Mouse (Mus musculus): ENCODE measurements around the gene Setmar. TPM values are rescaled to one million over a fixed set of nuclear protein-coding genes. Genes with fewer than 3 reads are reported as not detected.

Setmar gene
- polyA plus RNA-seq, 2 experiments, result 6.1 to 6.8 TPM

DNA sequence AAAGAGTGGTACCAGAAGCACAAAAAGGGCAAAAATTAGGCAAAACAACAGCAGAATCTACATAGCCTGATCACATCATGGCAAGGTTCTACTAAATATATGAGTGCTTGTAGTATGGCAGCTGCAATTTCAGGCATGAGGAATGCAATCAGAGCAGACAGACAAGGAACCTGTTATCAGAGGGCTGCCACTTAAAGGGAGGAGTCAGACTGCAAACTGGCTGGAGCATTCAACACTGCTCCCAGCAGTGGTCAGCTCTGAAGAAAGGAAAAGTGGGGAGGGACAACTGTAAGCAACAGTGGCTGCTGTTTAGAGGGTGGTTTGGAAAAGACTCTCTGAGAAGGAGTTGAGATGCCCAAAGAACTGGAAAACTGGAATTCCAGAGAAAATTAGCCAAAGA lies 46.8 kb downstream of the Setmar start:
- H3K9ac ChIP-seq (ENCODE audit: low read depth, low read length, severe bottlenecking), result no peak overlapping the region
- no peak for DNase-seq (ENCODE audit: low spot score)
- H3K36me3 ChIP-seq (ENCODE audit: control insufficient read depth, insufficient read depth, low read length), result 0 out of 2 replicates have a peak, but pooled peaks cover 3% of the 10 kb centered on the region
- no peak overlapping the region for H3K4me3 ChIP-seq (replicated peaks; ENCODE audit: low read length)
- no peaks in the 10 kb centered on the region for H3K27me3 ChIP-seq (ENCODE audit: control insufficient read depth, insufficient read depth, low read length)
- H3K4me2 ChIP-seq (replicated peaks; ENCODE audit: low read depth, low read length, severe bottlenecking), result no peak overlapping the region
- no peaks in the 10 kb centered on the region for H3K9me3 ChIP-seq (ENCODE audit: control insufficient read depth, low read length)
- no peaks in the 10 kb centered on the region for H3K4me1 ChIP-seq (ENCODE audit: control insufficient read depth, insufficient read depth, low read length)
- no peak overlapping the region for H3K27ac ChIP-seq (replicated peaks; ENCODE audit: low read depth, low read length)
- no peak for TF ChIP-seq POLR2A (IDR thresholded peaks at IDR 0.05; ENCODE audit: borderline replicate concordance, extremely low read depth, insufficient read depth, insufficient read length)
- ATAC-seq (ENCODE audit: low FRiP score, low read depth), result no peak

DNA sequence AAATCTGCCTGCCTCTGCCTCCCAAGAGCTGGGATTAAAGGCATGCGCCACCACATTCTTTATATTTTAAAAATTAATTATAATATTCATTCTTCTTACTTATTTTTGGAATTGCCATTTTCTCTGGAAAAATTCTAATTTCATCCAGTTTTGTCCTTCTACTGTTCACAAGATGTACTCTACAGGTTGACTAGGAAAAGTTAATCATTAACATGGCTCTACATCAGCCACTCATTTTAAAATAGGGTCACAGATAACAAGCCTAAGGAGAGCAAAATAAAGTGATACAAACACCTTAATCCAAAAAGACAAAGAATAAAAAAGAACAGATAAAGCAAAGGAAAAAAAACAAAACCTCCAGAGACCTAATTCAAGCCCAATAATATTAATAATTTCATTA lies 50.1 kb downstream of the Setmar start:
- Histone ChIP-seq H3K4me2 (replicated peaks; ENCODE audit: low read depth, low read length, severe bottlenecking) (no peak overlapping the region), H3K27me3 (ENCODE audit: control insufficient read depth, insufficient read depth, low read length) (no peaks in the 10 kb centered on the region), H3K9me3 (ENCODE audit: control insufficient read depth, low read length) (no peaks in the 10 kb centered on the region), H3K9ac (ENCODE audit: low read depth, low read length, severe bottlenecking) (no peak overlapping the region), H3K4me1 (ENCODE audit: control insufficient read depth, insufficient read depth, low read length) (no peaks in the 10 kb centered on the region), H3K36me3 (ENCODE audit: control insufficient read depth, insufficient read depth, low read length) (no peaks in the 10 kb centered on the region), H3K4me3 (replicated peaks; ENCODE audit: low read length) (no peak overlapping the region), H3K27ac (replicated peaks; ENCODE audit: low read depth, low read length) (no peak overlapping the region)
- DNase-seq (ENCODE audit: low spot score) (no peak), ATAC-seq (ENCODE audit: low FRiP score, low read depth) (no peak)
- 91% methylated on average over 1 of the region's 1 CpGs for WGBS
- TF ChIP-seq POLR2A (IDR thresholded peaks at IDR 0.05; ENCODE audit: borderline replicate concordance, extremely low read depth, insufficient read depth, insufficient read length), result no peak

DNA sequence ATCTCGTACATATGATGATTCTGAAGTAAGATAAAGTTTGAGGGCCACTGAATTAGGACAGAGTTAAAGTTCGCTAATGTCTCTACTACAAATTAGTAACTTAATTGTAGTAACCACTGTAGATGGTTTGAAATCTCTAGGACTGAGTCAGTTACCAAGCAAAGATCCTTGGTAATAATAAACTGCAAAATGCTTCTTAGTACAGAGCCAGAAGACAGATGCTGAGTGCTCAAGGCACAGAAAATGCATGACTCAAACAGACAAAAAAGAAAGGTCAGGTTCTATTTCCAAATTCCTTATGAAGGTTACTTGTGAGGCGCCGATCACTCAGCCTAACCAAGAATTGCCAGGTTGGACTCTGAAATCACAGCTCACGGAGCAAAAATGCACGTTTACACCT lies 53.0 kb downstream of the Setmar start:
- H3K36me3 ChIP-seq (ENCODE audit: control insufficient read depth, insufficient read depth, low read length), result no peaks in the 10 kb centered on the region
- WGBS, result 92% methylated on average over 6 of the region's 6 CpGs
- no peaks in the 10 kb centered on the region for H3K27me3 ChIP-seq (ENCODE audit: control insufficient read depth, insufficient read depth, low read length)
- no peak overlapping the region for H3K4me3 ChIP-seq (replicated peaks; ENCODE audit: low read length)
- H3K27ac ChIP-seq (replicated peaks; ENCODE audit: low read depth, low read length), result no peak overlapping the region
- no peak for TF ChIP-seq POLR2A (IDR thresholded peaks at IDR 0.05; ENCODE audit: borderline replicate concordance, extremely low read depth, insufficient read depth, insufficient read length)
- DNase-seq (ENCODE audit: low spot score) (no peak), ATAC-seq (ENCODE audit: low FRiP score, low read depth) (no peak)
- no peak overlapping the region for H3K9ac ChIP-seq (ENCODE audit: low read depth, low read length, severe bottlenecking)
- H3K4me1 ChIP-seq (ENCODE audit: control insufficient read depth, insufficient read depth, low read length), result no peaks in the 10 kb centered on the region
- H3K9me3 ChIP-seq (ENCODE audit: control insufficient read depth, low read length), result no peaks in the 10 kb centered on the region
- H3K4me2 ChIP-seq (replicated peaks; ENCODE audit: low read depth, low read length, severe bottlenecking), result no peak overlapping the region

DNA sequence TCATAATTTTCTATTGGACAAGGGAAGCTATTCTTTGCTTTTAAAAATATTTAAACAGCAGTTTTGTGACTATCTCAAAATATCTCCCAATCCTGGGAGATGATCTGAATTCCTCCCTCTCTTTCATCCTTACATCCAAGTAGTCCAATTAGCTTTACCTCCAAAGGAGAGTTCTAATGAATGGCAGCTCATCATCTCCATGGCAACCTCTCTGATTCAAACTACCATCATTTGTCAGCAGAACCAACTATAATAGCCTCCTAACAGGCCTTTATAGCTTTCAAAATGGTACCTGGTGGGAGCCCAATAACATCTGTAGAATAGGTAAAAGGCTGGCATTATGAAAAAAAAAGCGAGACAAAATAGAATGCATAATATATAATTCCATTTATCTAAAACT lies 60.6 kb downstream of the Setmar start:
- TF ChIP-seq POLR2A (IDR thresholded peaks at IDR 0.05; ENCODE audit: borderline replicate concordance, extremely low read depth, insufficient read depth, insufficient read length), result no peak
- no peak overlapping the region for H3K27ac ChIP-seq (replicated peaks; ENCODE audit: low read depth, low read length)
- no peak overlapping the region for H3K4me3 ChIP-seq (replicated peaks; ENCODE audit: low read length)
- no peak overlapping the region for H3K9ac ChIP-seq (ENCODE audit: low read depth, low read length, severe bottlenecking)
- H3K36me3 ChIP-seq (ENCODE audit: control insufficient read depth, insufficient read depth, low read length), result no peaks in the 10 kb centered on the region
- DNase-seq (ENCODE audit: low spot score), result no peak
- no peak overlapping the region for H3K4me2 ChIP-seq (replicated peaks; ENCODE audit: low read depth, low read length, severe bottlenecking)
- no peaks in the 10 kb centered on the region for H3K9me3 ChIP-seq (ENCODE audit: control insufficient read depth, low read length)
- 88% methylated on average over 1 of the region's 1 CpGs for WGBS
- no peaks in the 10 kb centered on the region for H3K4me1 ChIP-seq (ENCODE audit: control insufficient read depth, insufficient read depth, low read length)
- H3K27me3 ChIP-seq (ENCODE audit: control insufficient read depth, insufficient read depth, low read length), result no peaks in the 10 kb centered on the region
- no peak for ATAC-seq (ENCODE audit: low FRiP score, low read depth)

DNA sequence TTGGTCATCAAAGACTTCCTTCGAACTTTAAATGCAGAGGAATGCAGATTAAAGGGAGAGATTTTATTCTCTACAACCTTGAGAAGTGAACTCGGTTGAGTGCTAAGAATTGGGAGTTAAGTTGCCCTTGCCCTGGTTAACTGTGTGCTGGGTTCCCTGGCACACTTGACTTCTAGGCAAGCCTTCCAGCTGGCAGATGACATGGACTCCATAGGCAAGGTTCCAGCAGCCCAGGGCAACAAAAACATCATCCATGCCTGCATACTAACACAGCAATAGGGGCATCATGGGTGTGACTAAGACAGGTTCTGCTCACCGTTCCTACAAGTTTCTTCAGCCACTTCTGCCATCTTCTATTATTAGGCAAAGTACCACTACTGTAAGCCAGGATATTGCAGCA lies 61.8 kb downstream of the Setmar start:
- Histone ChIP-seq H3K4me3 (replicated peaks; ENCODE audit: low read length) (no peak overlapping the region), H3K9ac (ENCODE audit: low read depth, low read length, severe bottlenecking) (no peak overlapping the region), H3K4me1 (ENCODE audit: control insufficient read depth, insufficient read depth, low read length) (no peaks in the 10 kb centered on the region), H3K36me3 (ENCODE audit: control insufficient read depth, insufficient read depth, low read length) (no peaks in the 10 kb centered on the region), H3K27ac (replicated peaks; ENCODE audit: low read depth, low read length) (no peak overlapping the region), H3K27me3 (ENCODE audit: control insufficient read depth, insufficient read depth, low read length) (no peaks in the 10 kb centered on the region), H3K9me3 (ENCODE audit: control insufficient read depth, low read length) (no peaks in the 10 kb centered on the region), H3K4me2 (replicated peaks; ENCODE audit: low read depth, low read length, severe bottlenecking) (no peak overlapping the region)
- ATAC-seq (ENCODE audit: low FRiP score, low read depth) (no peak), DNase-seq (ENCODE audit: low spot score) (no peak)
- 86% methylated on average over 3 of the region's 3 CpGs for WGBS
- TF ChIP-seq POLR2A (IDR thresholded peaks at IDR 0.05; ENCODE audit: borderline replicate concordance, extremely low read depth, insufficient read depth, insufficient read length), result no peak

Other genes with a start within 250 kb of the Setmar start
- gene Sumf1, start 120.5 kb downstream of the Setmar start, polyA plus RNA-seq (2012; rRNA removed), result 18.7 and 18.8 TPM in 2 replicates
- 26.7 and 27.8 TPM in 2 replicates for gene Sumf1, start 120.5 kb downstream of the Setmar start, polyA plus RNA-seq (2014; fragmentation: Nextera tagmentation; extraction: Ambion mirVana)
- 16.1 and 17.1 TPM in 2 replicates for gene Itpr1, start 148.1 kb downstream of the Setmar start, polyA plus RNA-seq (2012; rRNA removed)
- 10.7 and 12.3 TPM in 2 replicates for gene Itpr1, start 148.1 kb downstream of the Setmar start, polyA plus RNA-seq (2014; fragmentation: Nextera tagmentation; extraction: Ambion mirVana)